Mouse (Mus musculus) left cerebral cortex, postnatal 4 days (tissue): ENCODE data around the gene Zcchc8. TPM values are rescaled to one million over a fixed set of nuclear protein-coding genes. Genes with fewer than 3 reads are reported as not detected.
"Not testable (repeated sequence)": the region's sequence is repeated elsewhere in the genome, so short reads cannot be mapped to it uniquely, and the experiment has no call there.

Experiments used
- DNase-seq: peaks from one replicate; pipeline ENCODE4 v3.0.0-alpha.2; 2022
- intact Hi-C: fragments of 180-260 bp; cut with DNase I; formaldehyde crosslinking; loops from one replicate; pipeline ENCODE4 v1.15.1; 2025
- total RNA-seq, 2 experiments: library from RNA; stranded (reverse); gene quantifications; 2 replicates each; pipeline ENCODE4 v1.2.3; 2021

The Zcchc8 gene
- 10 to 100 TPM; 66.3 to 70.9 TPM for total RNA-seq

GRCm38 (mm10) chr5:123720328-123721311, at the start of gene Zcchc8:
Gene Zcchc8 (minus strand): TSS chr5:123721100.
- intact Hi-C loops: no loop called here

GRCm38 (mm10) chr5:123766455-123766854, 45.6 kb upstream of the Zcchc8 start:
- intact Hi-C loops, DNase-seq: not testable (repeated sequence)

More at GRCm38 (mm10) chr5:123720328-123721311, at the start of gene Zcchc8:
- DNase-seq: peak; percentile 96

- intact Hi-C loops: no loop called here
- DNase-seq: no peak
Observed at GRCm38 (mm10) chr5:123765506-123765905, 44.6 kb upstream of the Zcchc8 start.

GRCm38 (mm10) chr5:123749065-123750064, 28.5 kb upstream of the Zcchc8 start, which contains the start of the genes Rsrc2 and Kntc1:
Gene Rsrc2 (minus strand): TSS chr5:123749414.
Gene Kntc1 (plus strand): TSS chr5:123749716.
- intact Hi-C loops: loop anchor here (2.0 kb wide), 1 partner anchor 157 kb away; the partner anchor contains the start of gene Denr
- DNase-seq: peak; percentile 99

GRCm38 (mm10) chr5:123748339-123749064, 27.6 kb upstream of the Zcchc8 start:
- no peak for DNase-seq
- intact Hi-C loops: loop anchor here (2.0 kb wide), 1 partner anchor 158 kb away; the partner anchor contains the start of gene Denr

- DNase-seq: no peak
- intact Hi-C loops: loop anchor here (2.0 kb wide), 1 partner anchor 159 kb away; the partner anchor contains the start of gene Denr
Observed at GRCm38 (mm10) chr5:123747604-123748003, 26.7 kb upstream of the Zcchc8 start.

GRCm38 (mm10) chr5:123746253-123746652, 25.4 kb upstream of the Zcchc8 start:
- intact Hi-C loops: no loop called here
- DNase-seq: no peak

GRCm38 (mm10) chr5:123744358-123744757, 23.5 kb upstream of the Zcchc8 start:
- no peak for DNase-seq
- intact Hi-C loops: no loop called here

- DNase-seq: no peak
- intact Hi-C loops: loop anchor here (10.0 kb wide), 1 partner anchor 664 kb away; no protein-coding TSS in a partner anchor
Observed at GRCm38 (mm10) chr5:123730981-123731380, 10.1 kb upstream of the Zcchc8 start.

- intact Hi-C loops: not testable (repeated sequence)
Observed at GRCm38 (mm10) chr5:123723816-123724215, 2.9 kb upstream of the Zcchc8 start.

GRCm38 (mm10) chr5:123714622-123715021, 6.3 kb downstream of the Zcchc8 start:
- intact Hi-C loops: loop anchor here (10.0 kb wide), 1 partner anchor 100 kb away; no protein-coding TSS in a partner anchor
- DNase-seq: no peak

More at GRCm38 (mm10) chr5:123723816-123724215, 2.9 kb upstream of the Zcchc8 start:
- DNase-seq: not testable (repeated sequence)

GRCm38 (mm10) chr5:123713782-123714181, 7.1 kb downstream of the Zcchc8 start:
- no peak for DNase-seq
- intact Hi-C loops: loop anchor here (10.0 kb wide), 1 partner anchor 99 kb away; no protein-coding TSS in a partner anchor

- intact Hi-C loops: no loop called here
Observed at GRCm38 (mm10) chr5:123709571-123709970, 11.3 kb downstream of the Zcchc8 start.

GRCm38 (mm10) chr5:123708598-123708997, 12.3 kb downstream of the Zcchc8 start:
- no peak for DNase-seq

More at GRCm38 (mm10) chr5:123709571-123709970, 11.3 kb downstream of the Zcchc8 start:
- no peak for DNase-seq

GRCm38 (mm10) chr5:123700625-123701024, 20.3 kb downstream of the Zcchc8 start:
- intact Hi-C loops: no loop called here
- peak; percentile 78 for DNase-seq

More at GRCm38 (mm10) chr5:123708598-123708997, 12.3 kb downstream of the Zcchc8 start:
- intact Hi-C loops: no loop called here

- intact Hi-C loops: no loop called here
- DNase-seq: peak; percentile 79
Observed at GRCm38 (mm10) chr5:123699198-123699597, 21.7 kb downstream of the Zcchc8 start.

- DNase-seq: no peak
- intact Hi-C loops: no loop called here
Observed at GRCm38 (mm10) chr5:123696961-123697360, 23.9 kb downstream of the Zcchc8 start.

GRCm38 (mm10) chr5:123696244-123696643, 24.7 kb downstream of the Zcchc8 start:
- no peak for DNase-seq
- intact Hi-C loops: no loop called here

- intact Hi-C loops: no loop called here
Observed at GRCm38 (mm10) chr5:123694468-123694867, 26.4 kb downstream of the Zcchc8 start.

More at GRCm38 (mm10) chr5:123694468-123694867, 26.4 kb downstream of the Zcchc8 start:
- no peak for DNase-seq
